Mouse (Mus musculus) embryonic fibroblast, embryonic 13.5 days (primary cell): ENCODE results near the gene 4930467E23Rik.
"Not testable (repeated sequence)": the region's sequence is repeated elsewhere in the genome, so short reads cannot be mapped to it uniquely, and the experiment has no call there.

Experiments
- CTCF ChIP-seq: IDR thresholded peaks from 2 replicates; pipeline ENCODE4 v1.5.1; 2011; ENCODE audit warnings: mild to moderate bottlenecking, control low read depth, low read length, moderate library complexity, borderline replicate concordance; ENCODE audit not compliant: insufficient read depth
- POLR2A ChIP-seq: IDR thresholded peaks from 2 replicates; pipeline ENCODE4 v1.6.1; 2011; ENCODE audit warnings: low read depth, mild to moderate bottlenecking, control low read depth, low read length, moderate library complexity

DNA sequence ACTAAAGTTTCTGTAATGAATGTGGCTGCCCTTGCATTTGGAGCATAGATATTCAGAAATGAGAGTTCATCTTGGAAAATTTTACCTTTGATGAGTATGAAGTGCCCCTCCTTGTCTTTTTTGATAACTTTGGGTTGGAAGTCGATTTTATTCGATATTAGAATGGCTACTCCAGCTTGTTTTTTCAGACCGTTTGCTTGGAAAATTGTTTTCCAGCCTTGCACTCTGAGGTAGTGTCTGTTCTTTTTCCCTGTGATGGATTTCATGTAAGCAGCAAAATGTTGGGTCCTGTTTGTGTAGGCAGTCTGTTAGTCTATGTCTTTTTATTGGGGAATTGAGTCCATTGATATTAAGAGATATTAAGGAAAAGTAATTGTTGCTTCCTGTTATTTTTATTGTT is 14.1 kb upstream of the 4930467E23Rik start:
- TF ChIP-seq POLR2A, CTCF: not testable (repeated sequence)
